Mouse (Mus musculus): Measurements from ENCODE around the gene Clcnkb.

GRCm38 (mm10) chr4:141357811-141358210 is 58.0 kb downstream of the Clcnkb start:
- TF ChIP-seq CTCF (IDR thresholded peaks at IDR 0.05; ENCODE audit: extremely low read depth, insufficient read depth, low read length) = no peak
- TF ChIP-seq POLR2A (IDR thresholded peaks at IDR 0.05; ENCODE audit: extremely low read depth, insufficient read depth, low read length) = no peak
